Mouse (Mus musculus) heart, adult 2 months (tissue): ENCODE measurements around the gene Zswim5.

Experiments used
- CTCF ChIP-seq: fragments of 200-600 bp; IDR thresholded peaks from 2 replicates; pipeline ENCODE4 v1.8.1; 2022; ENCODE audit warnings: antibody characterized with exemption, mild to moderate bottlenecking, moderate library complexity
- POLR2A ChIP-seq: fragments of 200-500 bp; IDR thresholded peaks from 2 replicates; pipeline ENCODE4 v1.6.1; 2011; ENCODE audit warnings: mild to moderate bottlenecking, low read depth, low read length, control low read depth; ENCODE audit not compliant: insufficient read depth

DNA sequence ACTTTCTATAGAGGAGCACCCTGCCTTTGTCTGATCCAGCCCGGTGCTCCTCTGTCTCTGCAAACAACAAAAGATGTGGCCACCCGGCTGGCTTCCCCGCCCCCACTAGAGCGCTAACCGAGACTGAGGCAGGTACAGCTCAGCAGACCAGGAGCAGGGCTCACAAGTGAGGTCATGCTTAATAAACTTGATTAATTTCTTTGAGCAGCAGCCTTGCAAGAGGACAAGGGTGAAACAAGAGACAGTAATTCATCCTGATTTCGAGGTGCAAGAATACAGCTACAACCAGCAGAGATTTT, 47.2 kb upstream of the Zswim5 start:
- no peak for TF ChIP-seq POLR2A
- TF ChIP-seq CTCF: no peak
